Mouse (Mus musculus): ENCODE data around the gene Tesk2. TPM values are rescaled to one million over a fixed set of nuclear protein-coding genes. Genes with fewer than 3 reads are reported as not detected.

Gene Tesk2
- total and polyA plus RNA-seq, 2 experiments from 2014 or later, result 2.2 to 2.8 TPM

GRCm38 (mm10) chr4:116693785-116694184 is 27.0 kb upstream of the Tesk2 start:
- TF ChIP-seq CTCF (IDR thresholded peaks at IDR 0.05; ENCODE audit: low read depth), result no peak
- no peak overlapping the region for H3K4me3 ChIP-seq (ENCODE audit: low read length)
- ATAC-seq (no peak), DNase-seq (ENCODE audit: low spot score) (no peak)
- H3K27me3 ChIP-seq (ENCODE audit: insufficient read depth, low read length), result no peaks in the 10 kb centered on the region
- WGBS, result 75% methylated on average over 2 of the region's 2 CpGs
- peaks cover 32% of the 10 kb centered on the region; the same call in 1 of the 2 replicates for H3K36me3 ChIP-seq (ENCODE audit: insufficient read depth, low read length)
- H3K27ac ChIP-seq, result no peak overlapping the region
- H3K9ac ChIP-seq (replicated peaks; ENCODE audit: low read length), result no peak overlapping the region
- H3K4me2 ChIP-seq (ENCODE audit: low read depth, low read length), result no peak overlapping the region
- H3K4me1 ChIP-seq (ENCODE audit: insufficient read depth, low read length), result no peaks in the 10 kb centered on the region
- no peaks in the 10 kb centered on the region for H3K9me3 ChIP-seq (ENCODE audit: low read length)

DNA sequence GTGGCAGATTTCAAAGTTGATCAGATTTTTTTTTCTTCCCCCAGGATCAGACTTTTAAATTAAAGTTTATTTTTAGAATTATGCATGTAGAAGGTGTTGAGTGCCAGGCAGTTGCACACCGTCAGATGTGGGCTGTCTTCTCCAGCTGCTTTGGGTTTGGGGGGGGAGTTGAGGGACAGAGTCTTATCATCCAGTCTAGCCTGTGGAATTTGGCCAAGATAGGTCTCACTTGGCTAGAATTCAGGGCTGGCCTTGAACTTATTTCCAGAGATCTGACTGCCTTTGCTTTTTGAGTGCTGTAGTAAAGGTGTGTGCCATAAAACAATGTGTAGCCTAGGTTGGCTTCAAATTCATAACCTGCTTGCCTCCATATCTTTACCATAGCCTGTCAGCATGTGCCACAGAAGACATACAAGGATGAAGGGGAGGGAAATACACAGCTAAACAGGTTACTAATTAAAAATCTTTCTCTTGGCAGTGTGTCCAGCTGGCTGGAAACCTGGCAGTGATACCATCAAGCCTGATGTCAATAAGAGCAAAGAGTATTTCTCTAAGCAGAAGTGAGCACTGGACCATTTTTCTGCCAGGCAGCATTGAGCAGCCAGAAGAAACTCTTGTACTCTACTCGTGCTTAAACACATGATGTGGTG is 21.9 kb upstream of the Tesk2 start:
- Histone ChIP-seq H3K27ac (no peak overlapping the region), H3K4me1 (ENCODE audit: insufficient read depth, low read length) (no peaks in the 10 kb centered on the region), H3K9me3 (ENCODE audit: low read length) (no peaks in the 10 kb centered on the region), H3K9ac (replicated peaks; ENCODE audit: low read length) (no peak overlapping the region), H3K36me3 (ENCODE audit: insufficient read depth, low read length) (peaks cover 20% of the 10 kb centered on the region; the same call in 1 of the 2 replicates), H3K4me2 (ENCODE audit: low read depth, low read length) (no peak overlapping the region), H3K27me3 (ENCODE audit: insufficient read depth, low read length) (no peaks in the 10 kb centered on the region), H3K4me3 (ENCODE audit: low read length) (no peak overlapping the region)
- ATAC-seq (no peak), DNase-seq (ENCODE audit: low spot score) (no peak)
- 66% methylated on average over 2 of the region's 2 CpGs for WGBS
- no peak for TF ChIP-seq CTCF (IDR thresholded peaks at IDR 0.05; ENCODE audit: low read depth)

- Histone ChIP-seq H3K27me3 (ENCODE audit: insufficient read depth, low read length) (no peaks in the 10 kb centered on the region), H3K36me3 (ENCODE audit: insufficient read depth, low read length) (peaks cover 18% of the 10 kb centered on the region; the same call in 1 of the 2 replicates), H3K4me2 (ENCODE audit: low read depth, low read length) (no peak overlapping the region), H3K4me3 (ENCODE audit: low read length) (no peak overlapping the region), H3K9me3 (ENCODE audit: low read length) (no peaks in the 10 kb centered on the region), H3K27ac (no peak overlapping the region), H3K9ac (replicated peaks; ENCODE audit: low read length) (no peak overlapping the region), H3K4me1 (ENCODE audit: insufficient read depth, low read length) (no peaks in the 10 kb centered on the region)
- 82% methylated on average over 1 of the region's 1 CpGs for WGBS
- TF ChIP-seq CTCF (IDR thresholded peaks at IDR 0.05; ENCODE audit: low read depth), result no peak
- ATAC-seq (no peak), DNase-seq (ENCODE audit: low spot score) (no peak)
These were observed 19.8 kb upstream of the Tesk2 start for GRCm38 (mm10) chr4:116700964-116701363.

- Histone ChIP-seq H3K27me3 (ENCODE audit: insufficient read depth, low read length) (no peaks in the 10 kb centered on the region), H3K9ac (replicated peaks; ENCODE audit: low read length) (no peak overlapping the region), H3K4me2 (ENCODE audit: low read depth, low read length) (no peak overlapping the region), H3K27ac (no peak overlapping the region), H3K4me1 (ENCODE audit: insufficient read depth, low read length) (no peaks in the 10 kb centered on the region), H3K9me3 (ENCODE audit: low read length) (no peaks in the 10 kb centered on the region), H3K4me3 (ENCODE audit: low read length) (no peak overlapping the region), H3K36me3 (ENCODE audit: insufficient read depth, low read length) (peaks cover 12% of the 10 kb centered on the region; the same call in 1 of the 2 replicates)
- ATAC-seq (no peak), DNase-seq (ENCODE audit: low spot score) (peak; percentile 77)
- peak; percentile 84 for TF ChIP-seq CTCF (IDR thresholded peaks at IDR 0.05; ENCODE audit: low read depth)
- WGBS, result 40% methylated on average over 6 of the region's 6 CpGs
These were observed 16.9 kb upstream of the Tesk2 start for GRCm38 (mm10) chr4:116703804-116704203.

GRCm38 (mm10) chr4:116707666-116708065 is 13.1 kb upstream of the Tesk2 start:
- peak overlapping the region; percentile 58 for H3K4me2 ChIP-seq (ENCODE audit: low read depth, low read length)
- ATAC-seq (no peak), DNase-seq (ENCODE audit: low spot score) (peak; percentile 7)
- H3K27ac ChIP-seq, result peak overlapping the region; percentile 70
- H3K9me3 ChIP-seq (ENCODE audit: low read length), result no peaks in the 10 kb centered on the region
- no peaks in the 10 kb centered on the region for H3K4me1 ChIP-seq (ENCODE audit: insufficient read depth, low read length)
- peak overlapping the region; percentile 54 for H3K9ac ChIP-seq (replicated peaks; ENCODE audit: low read length)
- no peaks in the 10 kb centered on the region for H3K27me3 ChIP-seq (ENCODE audit: insufficient read depth, low read length)
- peak overlapping the region; percentile 45 for H3K4me3 ChIP-seq (ENCODE audit: low read length)
- H3K36me3 ChIP-seq (ENCODE audit: insufficient read depth, low read length), result no peaks in the 10 kb centered on the region
- WGBS, result 17% methylated on average over 9 of the region's 9 CpGs
- no peak for TF ChIP-seq CTCF (IDR thresholded peaks at IDR 0.05; ENCODE audit: low read depth)

GRCm38 (mm10) chr4:116708201-116708764 is 12.5 kb upstream of the Tesk2 start, which contains the start of the genes Mmachc and Ccdc163:
TSS of gene Mmachc (minus strand) at chr4:116708406.
TSS of gene Ccdc163 (plus strand) at chr4:116708509.
- ATAC-seq, result peak; percentile 99
- peak within 1 kb of the TSS; percentile 45 for H3K4me3 ChIP-seq (ENCODE audit: low read length)
- H3K4me2 ChIP-seq (ENCODE audit: low read depth, low read length), result peak within 1 kb of the TSS; percentile 81
- peak within 1 kb of the TSS; percentile 70 for H3K27ac ChIP-seq
- DNase-seq (ENCODE audit: low spot score), result peak; percentile 98
- H3K36me3 ChIP-seq (ENCODE audit: insufficient read depth, low read length), result no peaks in the 10 kb centered on the region
- H3K4me1 ChIP-seq (ENCODE audit: insufficient read depth, low read length), result no peaks in the 10 kb centered on the region
- H3K27me3 ChIP-seq (ENCODE audit: insufficient read depth, low read length), result no peaks in the 10 kb centered on the region
- H3K9ac ChIP-seq (replicated peaks; ENCODE audit: low read length), result peak within 1 kb of the TSS; percentile 54
- under 1% methylated on average over 29 of the region's 29 CpGs for WGBS
- peak; percentile 55 for TF ChIP-seq CTCF (IDR thresholded peaks at IDR 0.05; ENCODE audit: low read depth)
- H3K9me3 ChIP-seq (ENCODE audit: low read length), result no peaks in the 10 kb centered on the region
